Mouse (Mus musculus): Measurements from ENCODE around the gene Axin1. TPM values are rescaled to one million over a fixed set of nuclear protein-coding genes. Genes with fewer than 3 reads are reported as not detected.

Gene Axin1
- polyA plus RNA-seq, 1 experiment from 2014 or later = 12.4 TPM

DNA sequence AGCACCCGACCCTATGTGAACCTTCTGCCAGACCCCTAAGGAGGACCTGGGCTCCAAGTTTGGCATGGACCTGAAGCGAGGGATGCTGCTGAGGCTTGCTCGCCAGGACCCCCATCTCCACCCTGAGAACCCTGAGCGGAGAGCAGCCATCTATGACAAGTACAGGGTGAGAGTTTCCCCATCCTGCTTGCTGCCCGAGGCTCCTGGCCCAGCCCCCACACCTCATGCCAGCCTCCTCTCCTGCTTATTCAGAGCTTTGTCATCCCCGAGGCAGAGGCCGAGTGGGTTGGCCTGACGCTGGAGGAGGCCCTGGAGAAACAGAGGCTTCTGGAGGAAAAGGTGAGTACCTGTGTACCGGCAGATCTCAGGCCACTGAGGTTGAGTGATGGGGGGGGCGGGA lies 13.3 kb upstream of the Axin1 start:
- H3K36me3 ChIP-seq (replicated peaks) = peaks cover 54% of the 10 kb centered on the region
- DNase-seq (ENCODE audit: low spot score) = no peak

DNA sequence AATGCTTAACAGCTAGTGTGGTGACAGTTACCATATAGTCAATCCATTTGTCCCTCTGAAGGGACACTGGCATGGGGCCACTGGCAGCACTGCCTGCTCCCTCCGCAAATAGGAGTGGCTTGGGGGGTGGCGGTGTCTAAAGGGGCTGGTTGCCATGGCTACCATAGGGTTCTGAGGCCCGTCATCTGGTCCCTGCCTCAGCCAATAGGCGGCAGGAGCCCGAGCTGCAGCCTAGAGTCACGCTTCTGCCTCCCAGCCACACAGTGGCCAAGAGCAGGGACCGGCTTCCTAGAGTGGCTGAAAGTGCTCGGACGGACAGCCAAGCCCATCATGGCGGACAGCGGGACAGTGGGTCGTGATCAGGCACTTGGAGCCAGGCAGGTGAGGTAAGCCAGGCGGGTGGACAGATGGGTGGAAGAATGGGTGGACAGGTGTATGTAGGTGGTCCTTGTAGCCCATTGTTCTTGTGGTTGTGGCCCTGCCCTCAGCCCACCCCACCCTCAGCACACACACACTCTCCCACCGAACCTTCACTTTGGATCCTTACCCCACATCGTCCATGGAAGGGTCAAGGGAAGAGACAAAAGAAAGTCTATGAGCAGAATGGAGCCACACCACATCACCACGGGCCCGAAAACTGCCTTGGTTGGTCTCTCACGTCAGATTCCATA lies 7.3 kb upstream of the Axin1 start:
- H3K27ac ChIP-seq (replicated peaks) = no peak overlapping the region
- peaks cover 76% of the 10 kb centered on the region for H3K36me3 ChIP-seq (replicated peaks)
- no peak for DNase-seq (ENCODE audit: low spot score)
- WGBS = 87% methylated on average over 18 of the region's 18 CpGs
- no peaks in the 10 kb centered on the region for H3K9me3 ChIP-seq
- no peaks in the 10 kb centered on the region for H3K27me3 ChIP-seq (replicated peaks; ENCODE audit: low read depth, poor library complexity, severe bottlenecking)
- no peak overlapping the region for H3K4me3 ChIP-seq
- H3K4me1 ChIP-seq = 0 out of 2 replicates have a peak, but pooled peaks cover 2% of the 10 kb centered on the region

More for the DNA sequence above, 13.3 kb upstream of the Axin1 start:
- no peaks in the 10 kb centered on the region for H3K27me3 ChIP-seq (replicated peaks; ENCODE audit: low read depth, poor library complexity, severe bottlenecking)
- WGBS = 90% methylated on average over 10 of the region's 10 CpGs
- peak overlapping the region; percentile 98; the same call in 1 of the 2 replicates for H3K4me3 ChIP-seq
- peaks cover 27% of the 10 kb centered on the region for H3K4me1 ChIP-seq
- no peak overlapping the region for H3K27ac ChIP-seq (replicated peaks)
- no peaks in the 10 kb centered on the region for H3K9me3 ChIP-seq

DNA sequence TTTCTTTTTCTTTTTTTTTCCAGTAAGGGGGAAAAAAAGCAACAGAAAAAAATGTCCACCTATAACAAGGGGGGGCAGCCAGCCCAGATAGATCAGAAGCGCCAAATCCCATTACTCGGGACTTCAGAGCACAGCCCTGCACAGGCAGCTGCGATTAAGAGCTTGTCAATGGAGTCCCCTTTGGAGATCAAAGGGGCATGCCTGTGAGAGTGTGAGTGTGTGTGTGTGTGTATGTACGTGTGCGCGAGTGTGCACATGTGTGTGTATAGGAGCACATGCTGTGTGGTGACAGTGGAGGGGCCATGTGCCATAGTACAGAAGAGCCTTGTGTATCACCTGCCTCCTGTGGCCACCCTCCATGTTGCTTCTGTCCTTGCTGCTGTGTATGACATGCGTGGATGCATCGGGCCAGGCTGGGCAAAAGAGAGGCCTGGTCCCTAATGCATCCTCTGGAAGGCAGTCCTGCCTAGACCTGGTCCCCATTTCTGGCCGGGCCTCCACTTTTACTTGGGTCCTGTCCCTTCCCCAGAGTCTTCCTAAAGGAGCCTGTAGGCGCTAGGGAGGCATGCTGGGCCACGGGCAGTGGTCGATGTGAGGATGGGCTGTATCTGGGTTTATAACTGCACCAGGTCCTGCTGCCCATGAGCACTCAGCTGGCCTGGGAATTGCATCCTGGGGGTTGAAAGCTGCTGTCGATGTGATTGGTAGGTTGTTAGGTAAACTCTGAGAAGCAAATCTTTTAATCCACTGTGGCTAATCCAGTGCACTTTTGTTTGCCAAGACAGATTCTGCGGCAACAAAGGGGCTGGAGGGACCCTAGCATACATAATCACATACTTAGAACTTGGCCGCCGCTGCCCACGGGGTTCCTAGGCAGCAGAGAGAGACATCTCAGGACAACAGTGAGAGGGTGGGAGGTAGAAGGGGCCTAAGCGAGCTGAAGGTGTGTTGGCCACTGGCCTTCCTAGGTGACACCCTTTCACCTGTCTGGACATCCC lies 6.3 kb upstream of the Axin1 start:
- H3K27ac ChIP-seq (replicated peaks) = no peak overlapping the region
- 0 out of 2 replicates have a peak overlapping the region, but pooled peaks have one; percentile 3 for H3K4me3 ChIP-seq
- H3K9me3 ChIP-seq = no peaks in the 10 kb centered on the region
- no peaks in the 10 kb centered on the region for H3K27me3 ChIP-seq (replicated peaks; ENCODE audit: low read depth, poor library complexity, severe bottlenecking)
- 90% methylated on average over 18 of the region's 18 CpGs for WGBS
- no peak for DNase-seq (ENCODE audit: low spot score)
- H3K4me1 ChIP-seq = peaks cover 3% of the 10 kb centered on the region; the same call in 1 of the 2 replicates
- H3K36me3 ChIP-seq (replicated peaks) = peaks cover 66% of the 10 kb centered on the region

DNA sequence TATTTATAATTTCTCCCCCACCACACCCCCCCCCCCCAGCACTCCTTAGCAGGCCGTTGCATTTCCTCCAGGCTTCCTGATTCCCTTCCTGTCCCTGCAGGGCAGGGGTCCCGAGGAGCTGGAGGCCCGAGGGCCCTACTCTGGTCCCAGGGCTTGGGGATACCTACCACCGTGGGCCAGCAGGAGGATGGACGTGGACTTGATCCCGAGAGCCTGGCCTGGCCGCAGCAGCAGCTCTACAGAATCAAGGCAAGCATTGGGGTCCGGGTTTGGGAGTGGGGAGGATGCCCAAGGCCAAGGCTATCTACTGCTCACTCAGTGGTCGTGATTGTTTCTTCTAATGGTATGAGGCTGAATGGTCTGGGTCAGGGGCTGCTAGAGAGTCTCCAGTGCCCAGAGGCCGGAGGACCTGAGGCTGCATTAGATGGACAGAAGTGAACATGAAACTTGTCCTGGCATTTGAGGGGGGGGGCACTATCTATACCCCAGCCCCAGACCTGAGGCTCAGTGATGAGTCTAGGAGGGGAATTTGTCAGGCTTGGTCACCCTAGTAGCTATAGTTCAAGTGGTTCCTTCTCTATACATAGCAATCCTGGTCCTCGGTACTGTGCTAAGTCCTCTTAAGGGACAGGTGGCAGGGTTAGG lies 1.3 kb upstream of the Axin1 start:
- Histone ChIP-seq H3K4me1 (peaks cover 35% of the 10 kb centered on the region), H3K4me3 (peak overlapping the region; percentile 91; the same call in 1 of the 2 replicates), H3K27ac (replicated peaks) (no peak overlapping the region)

DNA sequence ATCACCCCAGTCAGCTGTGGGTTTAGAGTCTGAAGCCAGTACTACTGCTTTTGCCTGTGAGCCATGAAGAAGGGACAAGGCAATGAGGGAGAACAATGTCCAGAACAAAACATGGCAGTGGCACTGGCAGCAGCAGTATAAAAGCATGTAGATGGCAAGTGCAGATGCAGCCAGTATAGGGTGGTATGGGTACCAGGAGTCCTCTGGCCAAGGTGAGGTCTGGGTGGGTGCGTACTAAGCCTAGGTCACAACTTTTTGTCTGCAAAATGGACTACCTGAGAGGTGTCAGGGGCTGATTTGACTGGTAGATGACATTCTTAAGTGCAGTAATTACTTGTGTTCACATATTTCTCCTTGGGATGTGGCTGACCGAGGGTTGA lies 747 bp upstream of the Axin1 start:
- no peaks in the 10 kb centered on the region for H3K9me3 ChIP-seq
- H3K27ac ChIP-seq (replicated peaks) = peak overlapping the region; percentile 93
- peak overlapping the region; percentile 91 for H3K4me3 ChIP-seq
- 75% methylated on average over 2 of the region's 2 CpGs for WGBS
- no peaks in the 10 kb centered on the region for H3K27me3 ChIP-seq (replicated peaks; ENCODE audit: low read depth, poor library complexity, severe bottlenecking)
- H3K4me1 ChIP-seq = peaks cover 35% of the 10 kb centered on the region
- H3K36me3 ChIP-seq (replicated peaks) = peaks cover 21% of the 10 kb centered on the region
- no peak for DNase-seq (ENCODE audit: low spot score)

More for the DNA sequence above, 1.3 kb upstream of the Axin1 start:
- no peak for DNase-seq (ENCODE audit: low spot score)
- Histone ChIP-seq H3K27me3 (replicated peaks; ENCODE audit: low read depth, poor library complexity, severe bottlenecking) (no peaks in the 10 kb centered on the region), H3K36me3 (replicated peaks) (peaks cover 21% of the 10 kb centered on the region), H3K9me3 (no peaks in the 10 kb centered on the region)
- 88% methylated on average over 11 of the region's 11 CpGs for WGBS

DNA sequence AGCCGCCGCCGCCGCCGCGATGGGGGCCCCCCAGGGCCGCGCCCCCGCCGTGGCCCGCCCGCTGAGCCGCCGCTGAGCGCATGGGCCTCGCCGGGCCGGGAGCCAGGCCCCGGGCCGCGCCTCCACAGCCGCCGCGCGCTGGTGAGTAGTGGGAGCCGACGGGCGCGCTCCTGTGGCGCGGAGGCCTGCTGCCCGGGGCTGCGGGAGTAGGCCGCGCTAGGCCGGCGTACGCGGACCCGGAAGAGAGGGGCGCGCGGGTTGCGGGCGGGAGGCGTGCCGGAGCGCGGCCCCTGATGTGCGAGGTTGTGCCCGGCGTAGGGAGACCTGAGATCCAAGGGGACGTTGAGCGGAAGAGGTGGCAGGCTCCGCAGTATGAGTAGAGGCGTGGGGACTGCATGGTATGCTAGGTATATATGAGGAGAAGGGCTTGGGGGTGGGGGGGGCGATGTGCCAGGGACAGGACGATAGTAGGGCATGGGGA lies 453 bp downstream of the Axin1 start:
- no peaks in the 10 kb centered on the region for H3K27me3 ChIP-seq (replicated peaks; ENCODE audit: low read depth, poor library complexity, severe bottlenecking)
- H3K27ac ChIP-seq (replicated peaks) = peak overlapping the region; percentile 93
- no peaks in the 10 kb centered on the region for H3K9me3 ChIP-seq
- DNase-seq (ENCODE audit: low spot score) = peak; percentile 68
- WGBS = under 1% methylated on average over 58 of the region's 58 CpGs
- peaks cover 25% of the 10 kb centered on the region for H3K36me3 ChIP-seq (replicated peaks)
- peaks cover 35% of the 10 kb centered on the region for H3K4me1 ChIP-seq
- peak overlapping the region; percentile 91 for H3K4me3 ChIP-seq

DNA sequence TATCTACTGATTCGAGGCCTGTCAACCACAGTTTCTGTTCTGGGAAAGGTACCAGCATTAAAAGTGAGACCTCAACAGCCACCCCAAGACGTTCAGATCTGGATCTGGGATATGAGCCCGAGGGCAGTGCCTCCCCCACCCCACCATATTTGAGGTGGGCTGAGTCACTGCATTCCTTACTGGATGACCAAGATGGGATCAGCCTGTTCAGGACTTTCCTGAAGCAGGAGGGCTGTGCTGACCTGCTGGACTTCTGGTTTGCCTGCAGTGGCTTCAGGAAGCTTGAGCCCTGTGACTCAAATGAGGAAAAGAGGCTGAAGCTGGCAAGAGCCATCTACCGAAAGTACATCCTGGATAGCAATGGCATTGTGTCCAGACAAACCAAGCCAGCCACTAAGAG lies 4.3 kb downstream of the Axin1 start:
- Histone ChIP-seq H3K27ac (replicated peaks) (no peak overlapping the region), H3K36me3 (replicated peaks) (peaks cover 61% of the 10 kb centered on the region), H3K4me1 (peaks cover 29% of the 10 kb centered on the region), H3K4me3 (no peak overlapping the region), H3K27me3 (replicated peaks; ENCODE audit: low read depth, poor library complexity, severe bottlenecking) (no peaks in the 10 kb centered on the region), H3K9me3 (no peaks in the 10 kb centered on the region)
- 92% methylated on average over 4 of the region's 4 CpGs for WGBS
- no peak for DNase-seq (ENCODE audit: low spot score)

DNA sequence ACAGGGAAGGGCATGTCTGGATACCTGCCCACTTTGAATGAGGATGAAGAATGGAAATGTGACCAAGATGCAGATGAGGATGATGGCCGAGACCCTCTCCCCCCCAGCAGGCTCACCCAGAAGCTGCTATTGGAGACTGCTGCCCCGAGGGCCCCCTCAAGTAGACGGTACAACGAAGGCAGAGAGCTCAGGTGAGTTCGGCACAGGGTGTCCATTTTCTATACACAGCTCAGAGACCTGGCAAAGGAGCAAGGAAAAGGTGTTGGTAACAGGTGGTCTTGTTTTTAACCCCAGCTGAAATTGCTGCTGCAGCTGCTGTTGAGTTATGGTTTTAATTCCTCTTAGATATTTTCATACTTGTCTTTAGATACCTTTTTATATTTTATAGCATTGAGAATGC lies 4.9 kb downstream of the Axin1 start:
- peaks cover 23% of the 10 kb centered on the region for H3K4me1 ChIP-seq
- H3K27me3 ChIP-seq (replicated peaks; ENCODE audit: low read depth, poor library complexity, severe bottlenecking) = no peaks in the 10 kb centered on the region
- no peak overlapping the region for H3K4me3 ChIP-seq
- H3K27ac ChIP-seq (replicated peaks) = no peak overlapping the region
- 94% methylated on average over 5 of the region's 5 CpGs for WGBS
- H3K9me3 ChIP-seq = no peaks in the 10 kb centered on the region
- H3K36me3 ChIP-seq (replicated peaks) = peaks cover 67% of the 10 kb centered on the region
- DNase-seq (ENCODE audit: low spot score) = no peak

DNA sequence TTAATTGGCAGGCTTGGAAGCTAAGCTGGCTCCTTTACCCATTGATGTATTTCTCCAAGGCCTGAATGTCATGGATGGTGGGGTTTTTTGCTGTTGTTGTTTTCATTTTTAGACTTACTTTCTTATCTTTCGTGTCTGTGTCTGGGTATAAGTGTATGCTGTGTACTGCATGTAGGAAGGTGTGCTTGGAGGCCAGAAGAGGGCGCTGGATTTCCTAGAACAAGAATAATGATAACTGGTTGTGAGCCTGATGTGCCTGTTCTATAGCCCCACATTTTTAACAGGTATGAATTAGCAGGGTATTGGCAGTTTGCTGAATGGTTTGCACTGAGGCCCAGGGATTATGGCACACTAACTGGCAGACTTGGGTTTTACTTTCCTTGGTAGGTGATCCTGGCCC lies 10.6 kb downstream of the Axin1 start:
- no peaks in the 10 kb centered on the region for H3K27me3 ChIP-seq (replicated peaks; ENCODE audit: low read depth, poor library complexity, severe bottlenecking)
- no peaks in the 10 kb centered on the region for H3K4me1 ChIP-seq
- 81% methylated on average over 2 of the region's 2 CpGs for WGBS
- H3K9me3 ChIP-seq = no peaks in the 10 kb centered on the region; the same call in 1 of the 2 replicates
- DNase-seq (ENCODE audit: low spot score) = no peak
- H3K36me3 ChIP-seq (replicated peaks) = peaks cover 97% of the 10 kb centered on the region
- no peak overlapping the region for H3K27ac ChIP-seq (replicated peaks)
- H3K4me3 ChIP-seq = no peak overlapping the region

DNA sequence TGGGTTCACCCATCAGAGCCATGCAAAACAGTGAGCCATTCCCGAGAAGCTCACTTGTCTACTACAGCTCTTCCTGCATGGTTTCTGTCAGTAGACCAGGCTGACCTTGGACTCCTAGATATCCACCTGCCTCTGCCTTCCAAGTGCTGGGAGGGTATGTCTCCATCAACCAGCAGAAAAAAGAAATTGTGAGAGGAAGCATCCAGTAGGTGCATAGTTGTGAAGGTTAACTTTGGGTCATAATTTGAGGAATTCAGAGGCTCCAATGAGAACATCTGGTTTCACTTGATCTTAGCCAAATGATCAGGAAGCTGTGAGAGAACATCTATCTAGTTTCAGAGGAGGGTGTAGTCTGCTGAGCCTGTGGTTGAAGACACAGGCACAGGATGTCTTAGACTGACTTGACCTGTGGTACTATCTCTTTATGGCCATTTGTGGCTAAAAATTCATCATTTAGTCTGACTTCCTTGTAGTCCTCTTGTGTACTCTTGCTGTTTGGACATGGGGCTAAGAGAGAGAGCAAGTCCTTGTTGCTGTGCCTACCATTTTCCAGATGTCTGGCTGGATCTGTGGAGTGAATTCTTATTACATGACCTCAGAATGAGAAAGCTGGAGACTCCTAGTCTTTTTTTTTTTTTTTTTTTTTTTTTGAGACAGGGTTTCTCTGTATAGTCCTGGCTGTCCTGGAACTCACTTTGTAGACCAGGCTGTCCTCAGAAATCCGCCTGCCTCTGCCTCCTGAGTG lies 13.6 kb downstream of the Axin1 start:
- no peaks in the 10 kb centered on the region; the same call in 1 of the 2 replicates for H3K9me3 ChIP-seq
- no peak for DNase-seq (ENCODE audit: low spot score)
- no peak overlapping the region for H3K27ac ChIP-seq (replicated peaks)
- WGBS = 88% methylated on average over 2 of the region's 2 CpGs
- no peaks in the 10 kb centered on the region for H3K4me1 ChIP-seq
- H3K27me3 ChIP-seq (replicated peaks; ENCODE audit: low read depth, poor library complexity, severe bottlenecking) = no peaks in the 10 kb centered on the region
- H3K36me3 ChIP-seq (replicated peaks) = peaks cover 94% of the 10 kb centered on the region
- H3K4me3 ChIP-seq = no peak overlapping the region

DNA sequence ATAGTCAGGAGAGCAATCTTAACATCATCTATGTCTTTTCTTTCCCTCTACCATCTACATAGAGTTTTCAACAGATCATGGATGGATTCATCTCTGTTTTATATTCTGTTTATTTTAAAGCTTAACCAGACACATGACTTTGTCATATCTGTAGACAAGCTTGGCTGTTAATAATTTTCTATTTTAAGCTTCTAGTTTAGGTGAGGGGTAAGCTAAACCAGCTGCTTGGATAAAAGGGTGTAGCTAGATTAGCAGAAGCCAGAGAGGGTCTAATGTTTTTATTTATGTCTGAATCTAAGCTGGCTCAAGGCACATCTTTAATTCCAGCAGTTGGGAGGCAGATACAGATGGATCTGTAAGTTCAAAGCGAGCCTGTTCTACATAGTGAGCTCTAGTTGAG lies 24.2 kb downstream of the Axin1 start:
- Histone ChIP-seq H3K36me3 (replicated peaks) (peaks cover 41% of the 10 kb centered on the region), H3K27me3 (replicated peaks; ENCODE audit: low read depth, poor library complexity, severe bottlenecking) (no peaks in the 10 kb centered on the region), H3K4me1 (peaks cover 6% of the 10 kb centered on the region), H3K27ac (replicated peaks) (no peak overlapping the region), H3K9me3 (no peaks in the 10 kb centered on the region), H3K4me3 (no peak overlapping the region)
- no peak for DNase-seq (ENCODE audit: low spot score)
- 89% methylated on average over 1 of the region's 1 CpGs for WGBS

DNA sequence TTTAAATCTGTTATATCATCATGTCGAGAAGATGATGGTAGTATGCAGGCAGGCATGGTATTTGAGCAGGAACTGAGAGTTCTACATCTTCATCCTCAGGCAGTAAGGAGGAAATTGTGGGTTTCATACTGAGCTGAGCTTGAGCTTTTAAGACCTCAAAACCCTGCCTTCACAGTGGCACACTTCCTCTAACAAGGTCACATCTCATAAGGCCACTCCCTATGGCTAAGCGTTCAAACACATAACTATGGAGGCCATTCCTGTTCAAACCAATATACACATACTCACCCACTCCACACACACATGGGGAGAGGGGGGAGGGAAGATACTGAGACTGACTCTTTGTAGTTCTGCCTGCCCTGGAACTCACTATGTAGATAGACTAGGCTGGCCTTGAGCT lies 29.6 kb downstream of the Axin1 start:
- H3K27me3 ChIP-seq (replicated peaks; ENCODE audit: low read depth, poor library complexity, severe bottlenecking) = no peaks in the 10 kb centered on the region
- DNase-seq (ENCODE audit: low spot score) = no peak
- peaks cover 6% of the 10 kb centered on the region for H3K4me1 ChIP-seq
- no peak overlapping the region for H3K27ac ChIP-seq (replicated peaks)
- H3K9me3 ChIP-seq = no peaks in the 10 kb centered on the region
- H3K36me3 ChIP-seq (replicated peaks) = peaks cover 39% of the 10 kb centered on the region
- WGBS = 96% methylated on average over 2 of the region's 2 CpGs
- H3K4me3 ChIP-seq = no peak overlapping the region
